Comparison of ENCODE assay signal across 11 mouse cellular contexts in genomic region chr13:108498773-108499313, GRCm38 (mm10). TPM values are rescaled to one million over a fixed set of nuclear protein-coding genes. Genes with fewer than 3 reads are reported as not detected.
DNase-seq lines count a peak whose midpoint lies in the region; ATAC-seq and TF ChIP-seq lines count a peak whose summit lies in the region.
"Had no signal": no experiment of that assay in that cellular context is flagged by ENCODE, and none has a peak within 500 bp of the region (broad histone marks: within the 10 kb centered on the region; RNA-seq: fewer than 3 reads in every experiment).

No protein-coding gene starts in this region.

- peak overlapping the region; percentile 45; the same call in 1 of the 2 replicates for H3K4me2 ChIP-seq in heart, embryonic 15.5 days
- no peak overlapping the region for H3K4me2 ChIP-seq in heart, embryonic 12.5 days
- peak overlapping the region; percentile 33; the same call in 1 of the 2 replicates for H3K4me2 ChIP-seq in lung, embryonic 14.5 days
- H3K4me2 ChIP-seq in kidney, embryonic 16.5 days (replicated peaks; ENCODE audit: low read depth, low read length), result peak overlapping the region; percentile 40

- 52% methylated on average over 9 of the region's 9 CpGs for WGBS in heart, embryonic 15.5 days
- WGBS in heart, embryonic 12.5 days, result 59% methylated on average over 9 of the region's 9 CpGs
- WGBS in lung, embryonic 14.5 days, result 54% methylated on average over 9 of the region's 9 CpGs
- WGBS in kidney, embryonic 16.5 days, result 17% methylated on average over 9 of the region's 9 CpGs
- WGBS in small intestine, adult 2 months, result 8% methylated on average over 9 of the region's 9 CpGs

- H3K4me3 ChIP-seq in heart, embryonic 15.5 days, result no peak overlapping the region
- H3K4me3 ChIP-seq in heart, embryonic 12.5 days, result no peak overlapping the region
- H3K4me3 ChIP-seq in lung, embryonic 14.5 days (ENCODE audit: low read depth, low read length), result no peak overlapping the region
- H3K4me3 ChIP-seq in kidney, embryonic 16.5 days (ENCODE audit: low read length), result peak overlapping the region; percentile 10; the same call in 1 of the 2 replicates
- peak overlapping the region; percentile 54 for H3K4me3 ChIP-seq in small intestine, adult 2 months (ENCODE audit: low read depth, low read length)
- H3K4me3 ChIP-seq: forebrain, embryonic 10.5 days had no signal

- peak; percentile 53; the same call in 1 of the 2 replicates for TF ChIP-seq POLR2A in small intestine, adult 2 months (IDR thresholded peaks at IDR 0.05; ENCODE audit: low read depth, low read length)

- ATAC-seq in heart, embryonic 15.5 days (replicated peaks; ENCODE audit: insufficient number of reproducible peaks, insufficient read depth, low FRiP score, low read depth), result no peak
- no peak for ATAC-seq in heart, embryonic 12.5 days (ENCODE audit: insufficient number of reproducible peaks, low FRiP score)
- no peak for ATAC-seq in lung, embryonic 14.5 days (ENCODE audit: insufficient read depth)
- ATAC-seq in kidney, embryonic 16.5 days (ENCODE audit: low FRiP score, low TSS enrichment), result no peak

- H3K36me3 ChIP-seq in heart, embryonic 15.5 days, result no peaks in the 10 kb centered on the region
- H3K36me3 ChIP-seq in heart, embryonic 12.5 days, result no peaks in the 10 kb centered on the region
- no peaks in the 10 kb centered on the region for H3K36me3 ChIP-seq in lung, embryonic 14.5 days (ENCODE audit: insufficient read depth)
- H3K36me3 ChIP-seq in kidney, embryonic 16.5 days (ENCODE audit: insufficient read depth, low read length), result no peaks in the 10 kb centered on the region
- H3K36me3 ChIP-seq in small intestine, adult 2 months (ENCODE audit: control insufficient read depth, insufficient read depth, low read length), result no peaks in the 10 kb centered on the region
- H3K36me3 ChIP-seq: forebrain, embryonic 10.5 days had no signal

- no peak overlapping the region for H3K27ac ChIP-seq in heart, embryonic 15.5 days
- H3K27ac ChIP-seq in heart, embryonic 12.5 days (ENCODE audit: poor library complexity, severe bottlenecking), result no peak overlapping the region
- no peak overlapping the region for H3K27ac ChIP-seq in lung, embryonic 14.5 days (ENCODE audit: low read depth)
- peak overlapping the region; percentile 38; the same call in 1 of the 2 replicates for H3K27ac ChIP-seq in kidney, embryonic 16.5 days (ENCODE audit: low read length)
- H3K27ac ChIP-seq in small intestine, adult 2 months (ENCODE audit: insufficient read depth, low read depth, low read length), result peak overlapping the region; percentile 95
- H3K27ac ChIP-seq: forebrain, embryonic 10.5 days had no signal

- no peak for DNase-seq in lung, embryonic 14.5 days
- no peak for DNase-seq in lung, postnatal 10 days
- DNase-seq in spleen, postnatal 36 days (ENCODE audit: low spot score in 2 of 2), result no peak
- DNase-seq in layer of hippocampus, adult 11-12 months (ENCODE audit: low spot score), result no peak
- DNase-seq: adrenal gland, postnatal 25 days; cerebellum, adult 18-20 months had no signal

- peaks cover 9% of the 10 kb centered on the region for H3K4me1 ChIP-seq in heart, embryonic 15.5 days (replicated peaks)
- H3K4me1 ChIP-seq in heart, embryonic 12.5 days (replicated peaks), result peaks cover 4% of the 10 kb centered on the region; the same call in 1 of the 2 replicates
- H3K4me1 ChIP-seq in lung, embryonic 14.5 days (ENCODE audit: insufficient read depth), result no peaks in the 10 kb centered on the region
- H3K4me1 ChIP-seq in kidney, embryonic 16.5 days (ENCODE audit: insufficient read depth, low read length), result peaks cover 12% of the 10 kb centered on the region; the same call in 1 of the 2 replicates
- no peaks in the 10 kb centered on the region; the same call in 1 of the 2 replicates for H3K4me1 ChIP-seq in small intestine, adult 2 months (ENCODE audit: control insufficient read depth, insufficient read depth, insufficient read length, low read length)

- H3K9ac ChIP-seq in heart, embryonic 15.5 days, result no peak overlapping the region
- no peak overlapping the region for H3K9ac ChIP-seq in heart, embryonic 12.5 days
- H3K9ac ChIP-seq in lung, embryonic 14.5 days, result no peak overlapping the region
- no peak overlapping the region; the same call in 1 of the 2 replicates for H3K9ac ChIP-seq in kidney, embryonic 16.5 days (replicated peaks; ENCODE audit: low read length)

- no peaks in the 10 kb centered on the region for H3K27me3 ChIP-seq in heart, embryonic 15.5 days
- H3K27me3 ChIP-seq in heart, embryonic 12.5 days (replicated peaks), result no peaks in the 10 kb centered on the region
- no peaks in the 10 kb centered on the region for H3K27me3 ChIP-seq in lung, embryonic 14.5 days (ENCODE audit: insufficient read depth, low read length)
- H3K27me3 ChIP-seq in kidney, embryonic 16.5 days (ENCODE audit: insufficient read depth, low read length), result no peaks in the 10 kb centered on the region
- no peaks in the 10 kb centered on the region for H3K27me3 ChIP-seq in small intestine, adult 2 months (ENCODE audit: control insufficient read depth, insufficient read depth, low read length)

- no peak for TF ChIP-seq CTCF in lung, embryonic 14.5 days (IDR thresholded peaks at IDR 0.05; ENCODE audit: low read depth)
- TF ChIP-seq CTCF in small intestine, adult 2 months (IDR thresholded peaks at IDR 0.05; ENCODE audit: extremely low read depth, insufficient read length, insufficient replicate concordance, low read depth, low read length), result no peak

- H3K9me3 ChIP-seq in heart, embryonic 15.5 days (replicated peaks), result no peaks in the 10 kb centered on the region
- H3K9me3 ChIP-seq in heart, embryonic 12.5 days (replicated peaks), result no peaks in the 10 kb centered on the region
- H3K9me3 ChIP-seq in lung, embryonic 14.5 days (ENCODE audit: low read depth, low read length), result no peaks in the 10 kb centered on the region
- H3K9me3 ChIP-seq in kidney, embryonic 16.5 days (ENCODE audit: low read length), result no peaks in the 10 kb centered on the region
- H3K9me3 ChIP-seq: forebrain, embryonic 10.5 days had no signal

RNA-seq across cellular contexts. Expression of gene Pde4d, which starts 49.1 kb away (rescaled TPM):
- 23.8 and 25.7 TPM in 2 replicates for polyA plus RNA-seq in heart, embryonic 15.5 days (2015; fragmentation: Nextera tagmentation; extraction: Ambion mirVana)
- 32.7 and 34.2 TPM in 2 replicates for polyA plus RNA-seq in heart, embryonic 12.5 days (2016; fragmentation: Nextera tagmentation; extraction: Ambion mirVana)
- 14.5 and 16.2 TPM in 2 replicates for polyA plus RNA-seq in lung, embryonic 14.5 days (2014; fragmentation: Nextera tagmentation; extraction: Ambion mirVana)
- polyA plus RNA-seq in kidney, embryonic 16.5 days (2015; fragmentation: Nextera tagmentation; extraction: Ambion mirVana), result 11.1 and 14.4 TPM in 2 replicates
- polyA plus RNA-seq in small intestine, adult 2 months (2012; rRNA removed), result 3.0 and 8.4 TPM in 2 replicates

Comparison
In these comparisons a context has a peak if more than half of its experiments do, and no peak if none do; other contexts are left out.
1. H3K27ac ChIP-seq: peak in kidney, embryonic 16.5 days (single experiment) and small intestine, adult 2 months (single experiment); none in heart, embryonic 15.5 days (single experiment), heart, embryonic 12.5 days (single experiment) and lung, embryonic 14.5 days (single experiment).
2. H3K4me3 ChIP-seq: peak in kidney, embryonic 16.5 days (single experiment) and small intestine, adult 2 months (single experiment); none in heart, embryonic 15.5 days (single experiment), heart, embryonic 12.5 days (single experiment) and lung, embryonic 14.5 days (single experiment).